Mouse (Mus musculus) thymus, adult 2 months (tissue): ENCODE data around the gene Slc6a8.

ENCODE experiments used
- CTCF ChIP-seq: fragments of 200-500 bp; IDR thresholded peaks from 2 replicates; pipeline ENCODE4 v1.5.1; 2012; ENCODE audit warnings: mild to moderate bottlenecking, control low read depth, low read length, moderate library complexity, borderline replicate concordance; ENCODE audit not compliant: control insufficient read depth, poor library complexity, insufficient read depth; ENCODE audit errors: extremely low read depth
- POLR2A ChIP-seq: fragments of 200-500 bp; IDR thresholded peaks from 2 replicates; pipeline ENCODE4 v1.6.1; 2012; ENCODE audit warnings: mild to moderate bottlenecking, low read length, control low read depth, moderate library complexity; ENCODE audit not compliant: control insufficient read depth, poor library complexity, insufficient read depth; ENCODE audit errors: extremely low read depth

DNA sequence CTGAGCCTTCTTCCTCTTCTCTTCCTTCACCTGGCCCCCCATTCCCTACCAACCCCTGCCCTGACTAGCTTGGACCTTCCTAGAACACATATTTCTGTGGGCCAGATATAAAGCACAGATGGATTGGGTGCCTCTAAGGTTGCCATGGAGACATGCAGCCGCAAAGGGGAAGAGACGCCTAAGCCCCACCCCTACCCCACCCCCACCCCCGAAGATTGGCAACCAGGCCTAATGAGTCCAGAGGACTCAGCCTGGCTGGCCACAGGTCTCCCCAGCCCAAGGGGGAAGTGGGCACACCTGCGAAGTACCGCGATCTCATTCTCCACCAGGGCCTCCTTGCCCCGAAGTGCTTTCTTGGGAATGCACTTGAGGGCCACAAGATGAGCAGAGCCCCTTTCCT, 14.6 kb upstream of the Slc6a8 start:
- TF ChIP-seq POLR2A (no peak), CTCF (no peak)
